Mouse (Mus musculus) embryonic facial prominence, embryonic 10.5 days (tissue): ENCODE measurements at regions not wholly inside any gene's neighbourhood (a gene's known extent, or its start where the extent isn't known, plus 50 kb on each side); places are given as distances from the start of the nearest gene placed in this dataset.

Experiments
- DNase-seq: peaks from one replicate; pipeline ENCODE4 v3.0.0-alpha.2; 2017; ENCODE audit warnings: low spot score
- H3K27ac ChIP-seq: fragments of 300-500 bp; sonication (generic); replicated peaks from 2 replicates; pipeline ENCODE4 v1.5.1; 2016; ENCODE audit warnings: mild to moderate bottlenecking
- H3K27me3 ChIP-seq: fragments of 300-500 bp; sonication (generic); replicated peaks from 2 replicates; pipeline ENCODE4 v1.6.1; 2016; ENCODE audit warnings: low read depth, mild to moderate bottlenecking; ENCODE audit not compliant: poor library complexity, severe bottlenecking
- H3K36me3 ChIP-seq: fragments of 300-500 bp; sonication (generic); replicated peaks from 2 replicates; pipeline ENCODE4 v1.6.1; 2016; ENCODE audit warnings: mild to moderate bottlenecking, moderate library complexity
- H3K4me1 ChIP-seq: fragments of 300-500 bp; sonication (generic); 2 replicates; pipeline ENCODE4 v1.6.1; 2016
- H3K4me3 ChIP-seq: fragments of 300-500 bp; sonication (generic); 2 replicates; pipeline ENCODE4 v1.5.1; 2016; ENCODE audit warnings: mild to moderate bottlenecking, moderate library complexity
- H3K9me3 ChIP-seq: fragments of 300-500 bp; sonication (generic); 2 replicates; pipeline ENCODE4 v1.6.1; 2016; ENCODE audit warnings: mild to moderate bottlenecking
- WGBS: fragments of 180-500 bp; shearing (Covaris S2); methylation state at CpG from one replicate; pipeline ENCODE4 v1.1.7; 2016; 5-methylcytosine and 5-hydroxymethylcytosine counted together

GRCm38 (mm10) chr13:113536306-113536705 lies 82.1 kb downstream of the Snx18 start:
- Histone ChIP-seq H3K9me3 (no peaks in the 10 kb centered on the region), H3K27me3 (no peaks in the 10 kb centered on the region), H3K4me1 (peaks cover 12% of the 10 kb centered on the region), H3K36me3 (no peaks in the 10 kb centered on the region), H3K4me3 (no peak overlapping the region), H3K27ac (no peak overlapping the region)
- 87% methylated on average over 4 of the region's 4 CpGs for WGBS
- DNase-seq = no peak

GRCm38 (mm10) chr13:113534664-113535455 lies 83.5 kb downstream of the Snx18 start:
- Histone ChIP-seq H3K36me3 (no peaks in the 10 kb centered on the region), H3K9me3 (no peaks in the 10 kb centered on the region), H3K4me3 (no peak overlapping the region), H3K27ac (no peak overlapping the region), H3K27me3 (no peaks in the 10 kb centered on the region), H3K4me1 (peaks cover 12% of the 10 kb centered on the region)
- no peak for DNase-seq
- 82% methylated on average over 8 of the region's 8 CpGs for whole genome bisulfite sequencing

GRCm38 (mm10) chr13:113533884-113534445 lies 84.4 kb downstream of the Snx18 start:
- WGBS = 57% methylated on average over 4 of the region's 4 CpGs
- no peak for DNase-seq

GRCm38 (mm10) chr13:113526997-113527396 lies 91.4 kb downstream of the Snx18 start:
- Histone ChIP-seq H3K4me1 (no peaks in the 10 kb centered on the region), H3K36me3 (no peaks in the 10 kb centered on the region), H3K4me3 (no peak overlapping the region), H3K9me3 (no peaks in the 10 kb centered on the region), H3K27ac (no peak overlapping the region), H3K27me3 (no peaks in the 10 kb centered on the region)
- 85% methylated on average over 6 of the region's 6 CpGs for WGBS
- DNase-seq = no peak

More at GRCm38 (mm10) chr13:113533884-113534445, 84.4 kb downstream of the Snx18 start:
- Histone ChIP-seq H3K27ac (no peak overlapping the region), H3K4me3 (no peak overlapping the region), H3K36me3 (no peaks in the 10 kb centered on the region), H3K27me3 (no peaks in the 10 kb centered on the region), H3K9me3 (no peaks in the 10 kb centered on the region), H3K4me1 (peaks cover 12% of the 10 kb centered on the region)

GRCm38 (mm10) chr13:113523503-113523902 lies 94.9 kb downstream of the Snx18 start:
- Histone ChIP-seq H3K27ac (no peak overlapping the region), H3K4me3 (no peak overlapping the region), H3K4me1 (no peaks in the 10 kb centered on the region), H3K36me3 (no peaks in the 10 kb centered on the region), H3K9me3 (no peaks in the 10 kb centered on the region), H3K27me3 (no peaks in the 10 kb centered on the region)
- WGBS = 79% methylated on average over 5 of the region's 5 CpGs
- no peak for DNase-seq

- H3K4me1 ChIP-seq = 0 out of 2 replicates have a peak, but pooled peaks cover 6% of the 10 kb centered on the region
- no peaks in the 10 kb centered on the region for H3K36me3 ChIP-seq
- H3K4me3 ChIP-seq = no peak overlapping the region
- no peak for DNase-seq
- H3K27me3 ChIP-seq = no peaks in the 10 kb centered on the region
- H3K27ac ChIP-seq = no peak overlapping the region
- 88% methylated on average over 6 of the region's 6 CpGs for WGBS
- H3K9me3 ChIP-seq = 0 out of 2 replicates have a peak, but pooled peaks cover 2% of the 10 kb centered on the region
These were observed 100.2 kb downstream of the Snx18 start for GRCm38 (mm10) chr13:113518144-113518543.

GRCm38 (mm10) chr13:113516102-113516501 lies 102.3 kb downstream of the Snx18 start:
- Histone ChIP-seq H3K4me1 (0 out of 2 replicates have a peak, but pooled peaks cover 6% of the 10 kb centered on the region), H3K27ac (no peak overlapping the region), H3K36me3 (no peaks in the 10 kb centered on the region), H3K27me3 (no peaks in the 10 kb centered on the region), H3K9me3 (0 out of 2 replicates have a peak, but pooled peaks cover 2% of the 10 kb centered on the region), H3K4me3 (no peak overlapping the region)
- 94% methylated on average over 1 of the region's 1 CpGs for WGBS
- DNase-seq = no peak

GRCm38 (mm10) chr13:113515162-113515600 lies 103.2 kb downstream of the Snx18 start:
- 0 out of 2 replicates have a peak, but pooled peaks cover 6% of the 10 kb centered on the region for H3K4me1 ChIP-seq
- no peak overlapping the region for H3K4me3 ChIP-seq
- H3K9me3 ChIP-seq = 0 out of 2 replicates have a peak, but pooled peaks cover 2% of the 10 kb centered on the region
- 40% methylated on average over 7 of the region's 7 CpGs for WGBS
- H3K27ac ChIP-seq = no peak overlapping the region
- H3K36me3 ChIP-seq = no peaks in the 10 kb centered on the region
- peak; percentile 24 for DNase-seq
- H3K27me3 ChIP-seq = no peaks in the 10 kb centered on the region

- Histone ChIP-seq H3K36me3 (no peaks in the 10 kb centered on the region), H3K9me3 (0 out of 2 replicates have a peak, but pooled peaks cover 6% of the 10 kb centered on the region), H3K27ac (no peak overlapping the region), H3K4me3 (no peak overlapping the region), H3K4me1 (0 out of 2 replicates have a peak, but pooled peaks cover 2% of the 10 kb centered on the region), H3K27me3 (no peaks in the 10 kb centered on the region)
- no peak for DNase-seq
- WGBS = 85% methylated on average over 10 of the region's 10 CpGs
These were observed 108.8 kb downstream of the Snx18 start for GRCm38 (mm10) chr13:113509403-113510185.

GRCm38 (mm10) chr13:113508124-113508728 lies 110.1 kb downstream of the Snx18 start:
- Histone ChIP-seq H3K4me1 (0 out of 2 replicates have a peak, but pooled peaks cover 2% of the 10 kb centered on the region), H3K36me3 (no peaks in the 10 kb centered on the region), H3K4me3 (no peak overlapping the region), H3K9me3 (0 out of 2 replicates have a peak, but pooled peaks cover 4% of the 10 kb centered on the region), H3K27ac (no peak overlapping the region), H3K27me3 (no peaks in the 10 kb centered on the region)
- 88% methylated on average over 11 of the region's 11 CpGs for WGBS
- no peak for DNase-seq

GRCm38 (mm10) chr13:113502528-113502927 lies 115.8 kb downstream of the Snx18 start:
- H3K4me3 ChIP-seq = no peak overlapping the region
- DNase-seq = no peak
- 87% methylated on average over 6 of the region's 6 CpGs for WGBS
- H3K4me1 ChIP-seq = 0 out of 2 replicates have a peak, but pooled peaks cover 2% of the 10 kb centered on the region
- 0 out of 2 replicates have a peak, but pooled peaks cover 4% of the 10 kb centered on the region for H3K9me3 ChIP-seq
- no peaks in the 10 kb centered on the region for H3K27me3 ChIP-seq
- no peaks in the 10 kb centered on the region for H3K36me3 ChIP-seq
- no peak overlapping the region for H3K27ac ChIP-seq

GRCm38 (mm10) chr13:113502059-113502458 lies 116.3 kb downstream of the Snx18 start:
- no peaks in the 10 kb centered on the region for H3K27me3 ChIP-seq
- H3K27ac ChIP-seq = no peak overlapping the region
- 0 out of 2 replicates have a peak, but pooled peaks cover 3% of the 10 kb centered on the region for H3K9me3 ChIP-seq
- H3K4me3 ChIP-seq = no peak overlapping the region
- no peaks in the 10 kb centered on the region for H3K36me3 ChIP-seq
- DNase-seq = no peak
- H3K4me1 ChIP-seq = 0 out of 2 replicates have a peak, but pooled peaks cover 2% of the 10 kb centered on the region
- WGBS = 85% methylated on average over 3 of the region's 3 CpGs
